Mouse (Mus musculus): ENCODE data around the gene Ccar1. TPM values are rescaled to one million over a fixed set of nuclear protein-coding genes. Genes with fewer than 3 reads are reported as not detected.
"Not testable (repeated sequence)": the region's sequence is repeated elsewhere in the genome, so short reads cannot be mapped to it uniquely, and the experiment has no call there.

Ccar1 gene
- polyA plus RNA-seq, 1 experiment from 2014 or later: 87.7 TPM

GRCm38 (mm10) chr10:62794221-62794620 is 2.1 kb upstream of the Ccar1 start:
- ATAC-seq (ENCODE audit: low FRiP score): no peak
- no peak overlapping the region for H3K27ac ChIP-seq (replicated peaks)
- no peaks in the 10 kb centered on the region for H3K9me3 ChIP-seq (replicated peaks)
- H3K4me2 ChIP-seq: no peak overlapping the region
- peaks cover 19% of the 10 kb centered on the region for H3K4me1 ChIP-seq
- H3K9ac ChIP-seq (replicated peaks): no peak overlapping the region
- WGBS: over 99% methylated on average over 4 of the region's 4 CpGs
- no peak overlapping the region for H3K4me3 ChIP-seq (replicated peaks)
- no peaks in the 10 kb centered on the region for H3K27me3 ChIP-seq (replicated peaks)
- peaks cover 11% of the 10 kb centered on the region for H3K36me3 ChIP-seq

GRCm38 (mm10) chr10:62793091-62793453 is 986 bp upstream of the Ccar1 start:
- H3K27me3 ChIP-seq (replicated peaks): no peaks in the 10 kb centered on the region
- peak overlapping the region; percentile 98 for H3K4me3 ChIP-seq (replicated peaks)
- H3K4me1 ChIP-seq: peaks cover 23% of the 10 kb centered on the region
- 0 out of 2 replicates have a peak overlapping the region, but pooled peaks have one; percentile 21 for H3K9ac ChIP-seq (replicated peaks)
- peak; percentile 25 for ATAC-seq (ENCODE audit: low FRiP score)
- 39% methylated on average over 2 of the region's 2 CpGs for WGBS
- H3K9me3 ChIP-seq (replicated peaks): no peaks in the 10 kb centered on the region
- H3K27ac ChIP-seq (replicated peaks): peak overlapping the region; percentile 94
- peak overlapping the region; percentile 70 for H3K4me2 ChIP-seq
- peaks cover 20% of the 10 kb centered on the region for H3K36me3 ChIP-seq

GRCm38 (mm10) chr10:62791251-62792176 is 572 bp downstream of the Ccar1 start:
- Histone ChIP-seq H3K4me2 (peak overlapping the region; percentile 70), H3K9me3 (replicated peaks) (no peaks in the 10 kb centered on the region), H3K9ac (replicated peaks) (peak overlapping the region; percentile 97), H3K36me3 (peaks cover 34% of the 10 kb centered on the region), H3K4me1 (peaks cover 23% of the 10 kb centered on the region), H3K27ac (replicated peaks) (peak overlapping the region; percentile 94), H3K4me3 (replicated peaks) (peak overlapping the region; percentile 98), H3K27me3 (replicated peaks) (no peaks in the 10 kb centered on the region)
- ATAC-seq (ENCODE audit: low FRiP score): peak; percentile 82
- 1% methylated on average over 50 of the region's 78 CpGs for WGBS

GRCm38 (mm10) chr10:62781776-62782175 is 10.3 kb downstream of the Ccar1 start:
- not testable (repeated sequence) for H3K4me3 ChIP-seq (replicated peaks); ATAC-seq (ENCODE audit: low FRiP score); H3K4me1 ChIP-seq; H3K27ac ChIP-seq (replicated peaks); H3K4me2 ChIP-seq; H3K27me3 ChIP-seq (replicated peaks); H3K9ac ChIP-seq (replicated peaks); H3K9me3 ChIP-seq (replicated peaks)
- WGBS: 97% methylated on average over 1 of the region's 1 CpGs
- peaks cover 82% of the 10 kb centered on the region for H3K36me3 ChIP-seq

- no peaks in the 10 kb centered on the region for H3K27me3 ChIP-seq (replicated peaks)
- no peak overlapping the region for H3K4me2 ChIP-seq
- H3K4me3 ChIP-seq (replicated peaks): no peak overlapping the region
- peaks cover 85% of the 10 kb centered on the region for H3K36me3 ChIP-seq
- H3K27ac ChIP-seq (replicated peaks): no peak overlapping the region
- H3K9ac ChIP-seq (replicated peaks): no peak overlapping the region
- WGBS: 87% methylated on average over 6 of the region's 6 CpGs
- H3K4me1 ChIP-seq: no peaks in the 10 kb centered on the region
- no peaks in the 10 kb centered on the region for H3K9me3 ChIP-seq (replicated peaks)
- ATAC-seq (ENCODE audit: low FRiP score): no peak
Observed at GRCm38 (mm10) chr10:62750781-62751180, 41.3 kb downstream of the Ccar1 start.

GRCm38 (mm10) chr10:62739961-62740737 is 51.9 kb downstream of the Ccar1 start:
- Histone ChIP-seq H3K27ac (replicated peaks) (peak overlapping the region; percentile 28), H3K27me3 (replicated peaks) (no peaks in the 10 kb centered on the region), H3K9ac (replicated peaks) (no peak overlapping the region), H3K4me3 (replicated peaks) (no peak overlapping the region), H3K36me3 (peaks cover 33% of the 10 kb centered on the region), H3K4me2 (no peak overlapping the region), H3K9me3 (replicated peaks) (no peaks in the 10 kb centered on the region), H3K4me1 (no peaks in the 10 kb centered on the region)
- 56% methylated on average over 4 of the region's 4 CpGs for WGBS
- peak; percentile 11; the same call in 1 of the 2 replicates for ATAC-seq (ENCODE audit: low FRiP score)

GRCm38 (mm10) chr10:62736965-62737688 is 55.0 kb downstream of the Ccar1 start:
- Histone ChIP-seq H3K36me3 (peaks cover 16% of the 10 kb centered on the region), H3K9ac (replicated peaks) (no peak overlapping the region), H3K27ac (replicated peaks) (no peak overlapping the region), H3K4me1 (no peaks in the 10 kb centered on the region), H3K27me3 (replicated peaks) (no peaks in the 10 kb centered on the region), H3K9me3 (replicated peaks) (no peaks in the 10 kb centered on the region), H3K4me3 (replicated peaks) (no peak overlapping the region), H3K4me2 (no peak overlapping the region)
- 52% methylated on average over 4 of the region's 4 CpGs for WGBS
- no peak for ATAC-seq (ENCODE audit: low FRiP score)

- H3K4me2 ChIP-seq: no peak overlapping the region
- WGBS: 76% methylated on average over 10 of the region's 10 CpGs
- no peaks in the 10 kb centered on the region for H3K36me3 ChIP-seq
- ATAC-seq (ENCODE audit: low FRiP score): no peak
- H3K4me3 ChIP-seq (replicated peaks): no peak overlapping the region
- H3K4me1 ChIP-seq: peaks cover 6% of the 10 kb centered on the region
- H3K27me3 ChIP-seq (replicated peaks): no peaks in the 10 kb centered on the region
- no peak overlapping the region for H3K9ac ChIP-seq (replicated peaks)
- H3K9me3 ChIP-seq (replicated peaks): no peaks in the 10 kb centered on the region
- no peak overlapping the region for H3K27ac ChIP-seq (replicated peaks)
Observed at GRCm38 (mm10) chr10:62730826-62731225, 61.3 kb downstream of the Ccar1 start.

GRCm38 (mm10) chr10:62725771-62726687 is 66.1 kb downstream of the Ccar1 start, which contains the start of gene Stox1:
Gene Stox1 (minus strand): TSS chr10:62726128.
- H3K4me1 ChIP-seq: peaks cover 6% of the 10 kb centered on the region
- H3K9me3 ChIP-seq (replicated peaks): no peaks in the 10 kb centered on the region
- H3K36me3 ChIP-seq: no peaks in the 10 kb centered on the region
- peak; percentile 93 for ATAC-seq (ENCODE audit: low FRiP score)
- peaks cover 12% of the 10 kb centered on the region; the same call in 1 of the 2 replicates for H3K27me3 ChIP-seq (replicated peaks)
- peak within 1 kb of the TSS; percentile 82 for H3K4me3 ChIP-seq (replicated peaks)
- peak within 1 kb of the TSS; percentile 91 for H3K4me2 ChIP-seq
- WGBS: 1% methylated on average over 84 of the region's 85 CpGs
- H3K9ac ChIP-seq (replicated peaks): peak within 1 kb of the TSS; percentile 69
- peak within 1 kb of the TSS; percentile 75; the same call in 1 of the 2 replicates for H3K27ac ChIP-seq (replicated peaks)

GRCm38 (mm10) chr10:62724936-62725335 is 67.2 kb downstream of the Ccar1 start:
- peak overlapping the region; percentile 91 for H3K4me2 ChIP-seq
- H3K36me3 ChIP-seq: no peaks in the 10 kb centered on the region
- H3K9me3 ChIP-seq (replicated peaks): no peaks in the 10 kb centered on the region
- no peak for ATAC-seq (ENCODE audit: low FRiP score)
- no peak overlapping the region for H3K9ac ChIP-seq (replicated peaks)
- H3K27me3 ChIP-seq (replicated peaks): peaks cover 12% of the 10 kb centered on the region; the same call in 1 of the 2 replicates
- peak overlapping the region; percentile 82; the same call in 1 of the 2 replicates for H3K4me3 ChIP-seq (replicated peaks)
- no peak overlapping the region for H3K27ac ChIP-seq (replicated peaks)
- peaks cover 6% of the 10 kb centered on the region for H3K4me1 ChIP-seq
- 26% methylated on average over 7 of the region's 7 CpGs for WGBS
